Mouse (Mus musculus) neural tube, embryonic 14.5 days (tissue): ENCODE results near the gene Ndufa12. TPM values are rescaled to one million over a fixed set of nuclear protein-coding genes. Genes with fewer than 3 reads are reported as not detected.

ENCODE experiments used
- ATAC-seq: fragments of 200-750 bp; cut with Nextera tagmentation; 2 replicates; pipeline ENCODE4 v1.8.0; 2017; ENCODE audit warnings: low read depth, mild to moderate bottlenecking, moderate TSS enrichment, moderate library complexity
- H3K27ac ChIP-seq: fragments of 300-500 bp; sonication (generic); 2 replicates; pipeline ENCODE4 v1.5.1; 2014; ENCODE audit warnings: low read depth, mild to moderate bottlenecking, control low read depth, low read length, moderate library complexity, mixed read lengths
- H3K27me3 ChIP-seq: fragments of 300-500 bp; sonication (generic); 2 replicates; pipeline ENCODE4 v1.6.1; 2014; ENCODE audit warnings: low read length; ENCODE audit not compliant: control insufficient read depth, insufficient read depth
- H3K36me3 ChIP-seq: fragments of 300-500 bp; sonication (generic); 2 replicates; pipeline ENCODE4 v1.6.1; 2014; ENCODE audit warnings: low read length, mixed read lengths; ENCODE audit not compliant: control insufficient read depth, insufficient read depth
- H3K4me1 ChIP-seq: fragments of 300-500 bp; sonication (generic); 2 replicates; pipeline ENCODE4 v1.6.1; 2014; ENCODE audit warnings: low read length; ENCODE audit not compliant: control insufficient read depth, insufficient read depth
- H3K4me2 ChIP-seq: fragments of 300-500 bp; sonication (generic); 2 replicates; pipeline ENCODE4 v1.6.1; 2014; ENCODE audit warnings: mild to moderate bottlenecking, low read depth, low read length, control low read depth
- H3K4me3 ChIP-seq: fragments of 300-500 bp; sonication (generic); 2 replicates; pipeline ENCODE4 v1.5.1; 2014; ENCODE audit warnings: low read depth, low read length, control low read depth, mixed read lengths
- H3K9ac ChIP-seq: fragments of 300-500 bp; sonication (generic); replicated peaks from 2 replicates; pipeline ENCODE4 v1.6.1; 2014; ENCODE audit warnings: low read depth, mild to moderate bottlenecking, control low read depth, low read length, mixed read lengths
- H3K9me3 ChIP-seq: fragments of 300-500 bp; sonication (generic); 2 replicates; pipeline ENCODE4 v1.6.1; 2016; ENCODE audit warnings: low read length; ENCODE audit not compliant: control insufficient read depth
- WGBS: fragments of 180-500 bp; shearing (Covaris S2); extraction: QIAGEN DNeasy Blood & Tissue Kit; methylation state at CpG from one replicate; pipeline ENCODE4 v1.1.7; 2014; 5-methylcytosine and 5-hydroxymethylcytosine counted together
- polyA plus RNA-seq: library from polyadenylated mRNA; unstranded; fragments of >200 nt; fragmentation: Nextera tagmentation; extraction: Ambion mirVana; gene quantifications from 2 replicates; pipeline ENCODE4 v1.2.1, GENCODE M21; 2014

The Ndufa12 gene
- 427 and 462 TPM in 2 replicates for polyA plus RNA-seq

GRCm38 (mm10) chr10:94198482-94199405 is at the start of gene Ndufa12:
Gene Ndufa12, plus strand, starts transcription at chr10:94198720.
- Histone ChIP-seq H3K4me2 (peak within 1 kb of the TSS; percentile 89), H3K9ac (peak within 1 kb of the TSS; percentile 78), H3K4me3 (peak within 1 kb of the TSS; percentile 86), H3K27ac (peak within 1 kb of the TSS; percentile 74), H3K9me3 (no peaks in the 10 kb centered on the region), H3K36me3 (peaks cover 9% of the 10 kb centered on the region), H3K27me3 (no peaks in the 10 kb centered on the region), H3K4me1 (peaks cover 10% of the 10 kb centered on the region; the same call in 1 of the 2 replicates)
- WGBS = under 1% methylated on average over 46 of the region's 46 CpGs
- ATAC-seq = peak; percentile 96

GRCm38 (mm10) chr10:94151488-94151887 is 47.0 kb upstream of the Ndufa12 start:
- H3K9ac ChIP-seq = no peak overlapping the region
- H3K4me2 ChIP-seq = no peak overlapping the region
- no peak overlapping the region for H3K4me3 ChIP-seq
- WGBS = 83% methylated on average over 4 of the region's 4 CpGs
- H3K27me3 ChIP-seq = no peaks in the 10 kb centered on the region
- H3K9me3 ChIP-seq = no peaks in the 10 kb centered on the region
- peaks cover 10% of the 10 kb centered on the region; the same call in 1 of the 2 replicates for H3K4me1 ChIP-seq
- no peak overlapping the region for H3K27ac ChIP-seq
- no peaks in the 10 kb centered on the region for H3K36me3 ChIP-seq
- no peak for ATAC-seq

GRCm38 (mm10) chr10:94153841-94154240 is 44.7 kb upstream of the Ndufa12 start:
- no peak overlapping the region for H3K4me2 ChIP-seq
- H3K9ac ChIP-seq = no peak overlapping the region
- H3K27ac ChIP-seq = no peak overlapping the region
- peaks cover 9% of the 10 kb centered on the region; the same call in 1 of the 2 replicates for H3K36me3 ChIP-seq
- H3K27me3 ChIP-seq = no peaks in the 10 kb centered on the region
- H3K9me3 ChIP-seq = no peaks in the 10 kb centered on the region
- H3K4me3 ChIP-seq = no peak overlapping the region
- 0 out of 2 replicates have a peak, but pooled peaks have one; percentile 24 for ATAC-seq
- peaks cover 8% of the 10 kb centered on the region; the same call in 1 of the 2 replicates for H3K4me1 ChIP-seq

- peaks cover 17% of the 10 kb centered on the region; the same call in 1 of the 2 replicates for H3K36me3 ChIP-seq
- no peaks in the 10 kb centered on the region for H3K9me3 ChIP-seq
- no peak overlapping the region for H3K4me2 ChIP-seq
- 92% methylated on average over 6 of the region's 6 CpGs for WGBS
- no peak overlapping the region for H3K9ac ChIP-seq
- ATAC-seq = no peak
- H3K4me1 ChIP-seq = no peaks in the 10 kb centered on the region
- no peak overlapping the region for H3K27ac ChIP-seq
- no peaks in the 10 kb centered on the region for H3K27me3 ChIP-seq
- H3K4me3 ChIP-seq = no peak overlapping the region
Measured at GRCm38 (mm10) chr10:94158962-94159361, 39.6 kb upstream of the Ndufa12 start.

GRCm38 (mm10) chr10:94159406-94159805 is 39.1 kb upstream of the Ndufa12 start:
- H3K4me1 ChIP-seq = no peaks in the 10 kb centered on the region
- ATAC-seq = no peak
- H3K27me3 ChIP-seq = no peaks in the 10 kb centered on the region
- H3K27ac ChIP-seq = no peak overlapping the region
- no peak overlapping the region for H3K4me2 ChIP-seq
- peaks cover 21% of the 10 kb centered on the region; the same call in 1 of the 2 replicates for H3K36me3 ChIP-seq
- H3K4me3 ChIP-seq = no peak overlapping the region
- 92% methylated on average over 4 of the region's 4 CpGs for WGBS
- no peak overlapping the region for H3K9ac ChIP-seq
- no peaks in the 10 kb centered on the region for H3K9me3 ChIP-seq

GRCm38 (mm10) chr10:94161051-94161765 is 37.3 kb upstream of the Ndufa12 start:
- Histone ChIP-seq H3K4me1 (no peaks in the 10 kb centered on the region), H3K27me3 (no peaks in the 10 kb centered on the region), H3K9me3 (no peaks in the 10 kb centered on the region), H3K4me3 (no peak overlapping the region), H3K27ac (no peak overlapping the region), H3K36me3 (peaks cover 30% of the 10 kb centered on the region), H3K9ac (no peak overlapping the region), H3K4me2 (no peak overlapping the region)
- no peak for ATAC-seq
- 88% methylated on average over 5 of the region's 5 CpGs for WGBS

GRCm38 (mm10) chr10:94162031-94162430 is 36.5 kb upstream of the Ndufa12 start:
- Histone ChIP-seq H3K4me3 (no peak overlapping the region), H3K9ac (no peak overlapping the region), H3K4me2 (no peak overlapping the region), H3K27ac (no peak overlapping the region), H3K27me3 (no peaks in the 10 kb centered on the region), H3K9me3 (no peaks in the 10 kb centered on the region), H3K4me1 (no peaks in the 10 kb centered on the region), H3K36me3 (peaks cover 28% of the 10 kb centered on the region)
- WGBS = 94% methylated on average over 7 of the region's 7 CpGs
- ATAC-seq = no peak

GRCm38 (mm10) chr10:94164104-94164845 is 34.2 kb upstream of the Ndufa12 start:
- Histone ChIP-seq H3K27me3 (no peaks in the 10 kb centered on the region), H3K4me1 (no peaks in the 10 kb centered on the region), H3K4me3 (no peak overlapping the region), H3K9ac (no peak overlapping the region), H3K4me2 (no peak overlapping the region), H3K9me3 (no peaks in the 10 kb centered on the region), H3K36me3 (peaks cover 32% of the 10 kb centered on the region), H3K27ac (no peak overlapping the region)
- no peak for ATAC-seq
- WGBS = 84% methylated on average over 5 of the region's 5 CpGs
